Mouse (Mus musculus): ENCODE data around the gene Alox5. TPM values are rescaled to one million over a fixed set of nuclear protein-coding genes. Genes with fewer than 3 reads are reported as not detected.
A peak's percentile ranks its signal among the peaks of the same experiment; 100 is the strongest.

The Alox5 gene
- polyA plus RNA-seq, 1 experiment from 2014 or later: 0.72 TPM

DNA sequence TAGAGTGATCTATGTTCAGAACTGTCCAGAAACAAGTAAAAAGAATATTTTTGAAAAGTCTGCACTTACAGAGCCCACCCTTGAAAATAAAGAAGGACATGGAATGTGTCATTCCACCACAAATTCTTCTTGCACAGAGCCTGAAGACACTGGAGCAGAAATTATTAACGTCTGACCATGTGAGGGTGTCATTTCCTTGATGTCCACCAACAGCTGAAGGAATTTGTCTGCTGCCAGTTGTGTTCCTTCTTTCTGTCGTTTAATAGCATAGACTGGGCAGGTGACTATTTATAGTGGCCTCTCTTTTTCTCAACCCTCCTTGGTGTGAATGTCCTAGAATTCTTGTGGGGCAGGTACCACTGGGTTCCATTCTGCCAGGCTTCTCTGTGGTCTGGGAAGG is 54.8 kb downstream of the Alox5 start:
- no peaks in the 10 kb centered on the region for H3K36me3 ChIP-seq (replicated peaks; ENCODE audit: control insufficient read depth, insufficient read depth, low read depth, low read length)
- DNase-seq (ENCODE audit: low spot score) (no peak), ATAC-seq (replicated peaks; ENCODE audit: insufficient number of reproducible peaks, low FRiP score, low TSS enrichment, low read depth) (no peak)
- no peaks in the 10 kb centered on the region for H3K4me1 ChIP-seq (ENCODE audit: control insufficient read depth, insufficient read depth, low read length)
- H3K9me3 ChIP-seq (replicated peaks; ENCODE audit: control insufficient read depth, low read length): no peaks in the 10 kb centered on the region
- no peak overlapping the region for H3K4me2 ChIP-seq (ENCODE audit: low read depth, low read length)
- 81% methylated on average over 2 of the region's 2 CpGs for WGBS
- H3K27ac ChIP-seq (replicated peaks; ENCODE audit: low read depth, low read length): no peak overlapping the region
- H3K4me3 ChIP-seq (ENCODE audit: low read depth, low read length): no peak overlapping the region
- no peak overlapping the region for H3K9ac ChIP-seq (replicated peaks; ENCODE audit: low read length)
- no peaks in the 10 kb centered on the region for H3K27me3 ChIP-seq (ENCODE audit: control insufficient read depth, insufficient read depth, low read length)

- no peak overlapping the region for H3K27ac ChIP-seq (replicated peaks; ENCODE audit: low read depth, low read length)
- 82% methylated on average over 5 of the region's 5 CpGs for WGBS
- no peak overlapping the region for H3K4me2 ChIP-seq (ENCODE audit: low read depth, low read length)
- DNase-seq (ENCODE audit: low spot score): no peak
- no peaks in the 10 kb centered on the region for H3K27me3 ChIP-seq (ENCODE audit: control insufficient read depth, insufficient read depth, low read length)
- no peaks in the 10 kb centered on the region for H3K9me3 ChIP-seq (replicated peaks; ENCODE audit: control insufficient read depth, low read length)
- ATAC-seq (replicated peaks; ENCODE audit: insufficient number of reproducible peaks, low FRiP score, low TSS enrichment, low read depth): no peak
- H3K4me1 ChIP-seq (ENCODE audit: control insufficient read depth, insufficient read depth, low read length): no peaks in the 10 kb centered on the region
- no peak overlapping the region for H3K4me3 ChIP-seq (ENCODE audit: low read depth, low read length)
- H3K36me3 ChIP-seq (replicated peaks; ENCODE audit: control insufficient read depth, insufficient read depth, low read depth, low read length): no peaks in the 10 kb centered on the region
- H3K9ac ChIP-seq (replicated peaks; ENCODE audit: low read length): no peak overlapping the region
These were observed 55.3 kb downstream of the Alox5 start for GRCm38 (mm10) chr6:116405715-116406114.

DNA sequence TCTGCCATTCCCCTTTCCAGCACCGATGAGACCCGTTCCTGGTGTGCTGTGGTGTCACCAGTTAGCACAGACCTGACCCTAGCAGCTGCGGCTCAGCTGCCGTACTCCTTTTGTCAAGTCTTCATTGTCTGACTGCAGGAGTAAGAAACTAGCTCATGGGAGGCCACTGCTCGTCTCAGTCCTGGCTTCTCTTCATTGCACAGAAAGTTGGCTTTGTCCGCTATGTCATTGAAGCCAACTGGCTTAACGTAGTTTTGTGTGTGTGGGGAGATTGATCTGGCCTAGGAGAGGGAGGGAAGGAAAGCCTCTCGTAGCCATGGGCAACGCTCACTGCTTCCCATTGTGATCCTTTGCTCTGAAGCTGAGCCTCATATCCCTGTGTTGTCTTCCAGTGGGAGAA is 55.7 kb downstream of the Alox5 start:
- DNase-seq (ENCODE audit: low spot score) (no peak), ATAC-seq (replicated peaks; ENCODE audit: insufficient number of reproducible peaks, low FRiP score, low TSS enrichment, low read depth) (0 out of 2 replicates have a peak, but pooled peaks have one; percentile 31)
- Histone ChIP-seq H3K9me3 (replicated peaks; ENCODE audit: control insufficient read depth, low read length) (no peaks in the 10 kb centered on the region), H3K27ac (replicated peaks; ENCODE audit: low read depth, low read length) (no peak overlapping the region), H3K4me1 (ENCODE audit: control insufficient read depth, insufficient read depth, low read length) (no peaks in the 10 kb centered on the region), H3K4me2 (ENCODE audit: low read depth, low read length) (no peak overlapping the region), H3K27me3 (ENCODE audit: control insufficient read depth, insufficient read depth, low read length) (no peaks in the 10 kb centered on the region), H3K36me3 (replicated peaks; ENCODE audit: control insufficient read depth, insufficient read depth, low read depth, low read length) (no peaks in the 10 kb centered on the region), H3K9ac (replicated peaks; ENCODE audit: low read length) (no peak overlapping the region), H3K4me3 (ENCODE audit: low read depth, low read length) (no peak overlapping the region)
- 73% methylated on average over 9 of the region's 9 CpGs for WGBS

GRCm38 (mm10) chr6:116402426-116402825 is 58.6 kb downstream of the Alox5 start:
- Histone ChIP-seq H3K4me3 (ENCODE audit: low read depth, low read length) (no peak overlapping the region), H3K9ac (replicated peaks; ENCODE audit: low read length) (no peak overlapping the region), H3K27me3 (ENCODE audit: control insufficient read depth, insufficient read depth, low read length) (no peaks in the 10 kb centered on the region), H3K4me2 (ENCODE audit: low read depth, low read length) (no peak overlapping the region), H3K27ac (replicated peaks; ENCODE audit: low read depth, low read length) (no peak overlapping the region), H3K4me1 (ENCODE audit: control insufficient read depth, insufficient read depth, low read length) (no peaks in the 10 kb centered on the region), H3K9me3 (replicated peaks; ENCODE audit: control insufficient read depth, low read length) (no peaks in the 10 kb centered on the region), H3K36me3 (replicated peaks; ENCODE audit: control insufficient read depth, insufficient read depth, low read depth, low read length) (no peaks in the 10 kb centered on the region)
- 95% methylated on average over 3 of the region's 3 CpGs for WGBS
- DNase-seq (ENCODE audit: low spot score): no peak
- no peak for ATAC-seq (replicated peaks; ENCODE audit: insufficient number of reproducible peaks, low FRiP score, low TSS enrichment, low read depth)

GRCm38 (mm10) chr6:116401746-116402423 is 59.1 kb downstream of the Alox5 start:
- no peak overlapping the region for H3K4me3 ChIP-seq (ENCODE audit: low read depth, low read length)
- DNase-seq (ENCODE audit: low spot score) (no peak), ATAC-seq (replicated peaks; ENCODE audit: insufficient number of reproducible peaks, low FRiP score, low TSS enrichment, low read depth) (no peak)
- H3K4me2 ChIP-seq (ENCODE audit: low read depth, low read length): no peak overlapping the region
- no peaks in the 10 kb centered on the region for H3K9me3 ChIP-seq (replicated peaks; ENCODE audit: control insufficient read depth, low read length)
- 96% methylated on average over 12 of the region's 12 CpGs for WGBS
- no peaks in the 10 kb centered on the region for H3K4me1 ChIP-seq (ENCODE audit: control insufficient read depth, insufficient read depth, low read length)
- no peaks in the 10 kb centered on the region for H3K36me3 ChIP-seq (replicated peaks; ENCODE audit: control insufficient read depth, insufficient read depth, low read depth, low read length)
- H3K27me3 ChIP-seq (ENCODE audit: control insufficient read depth, insufficient read depth, low read length): no peaks in the 10 kb centered on the region
- no peak overlapping the region for H3K27ac ChIP-seq (replicated peaks; ENCODE audit: low read depth, low read length)
- H3K9ac ChIP-seq (replicated peaks; ENCODE audit: low read length): no peak overlapping the region

- no peak for ATAC-seq (replicated peaks; ENCODE audit: insufficient number of reproducible peaks, low FRiP score, low TSS enrichment, low read depth)
- H3K27ac ChIP-seq (replicated peaks; ENCODE audit: low read depth, low read length): no peak overlapping the region
- whole genome bisulfite sequencing: 83% methylated on average over 2 of the region's 2 CpGs
- no peaks in the 10 kb centered on the region for H3K4me1 ChIP-seq (ENCODE audit: control insufficient read depth, insufficient read depth, low read length)
- DNase-seq (ENCODE audit: low spot score): no peak
- H3K36me3 ChIP-seq (replicated peaks; ENCODE audit: control insufficient read depth, insufficient read depth, low read depth, low read length): no peaks in the 10 kb centered on the region
- no peak overlapping the region for H3K4me2 ChIP-seq (ENCODE audit: low read depth, low read length)
- no peaks in the 10 kb centered on the region for H3K27me3 ChIP-seq (ENCODE audit: control insufficient read depth, insufficient read depth, low read length)
- no peak overlapping the region for H3K9ac ChIP-seq (replicated peaks; ENCODE audit: low read length)
- H3K9me3 ChIP-seq (replicated peaks; ENCODE audit: control insufficient read depth, low read length): no peaks in the 10 kb centered on the region
- no peak overlapping the region for H3K4me3 ChIP-seq (ENCODE audit: low read depth, low read length)
These were observed 62.8 kb downstream of the Alox5 start for GRCm38 (mm10) chr6:116398136-116398535.

DNA sequence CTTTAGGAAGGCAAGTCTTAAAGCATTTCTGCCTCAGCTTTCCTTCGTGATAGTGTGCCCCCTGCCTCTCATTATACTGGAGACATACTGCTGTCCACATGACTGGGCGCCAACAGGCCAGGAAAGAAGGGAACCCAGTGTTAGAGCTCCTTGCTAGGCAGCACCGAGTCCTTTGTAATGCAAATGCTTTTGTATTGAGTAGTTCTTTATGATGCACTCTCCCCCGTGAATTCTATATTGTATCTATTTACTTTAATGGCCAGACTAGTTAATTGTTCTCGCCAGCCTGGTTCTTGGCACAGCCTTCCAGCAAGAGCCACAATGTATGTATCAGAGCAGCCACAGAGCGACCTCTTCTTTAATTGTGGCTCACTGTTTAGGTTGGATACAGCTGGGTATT is 63.4 kb downstream of the Alox5 start:
- H3K4me1 ChIP-seq (ENCODE audit: control insufficient read depth, insufficient read depth, low read length): no peaks in the 10 kb centered on the region
- WGBS: 49% methylated on average over 6 of the region's 6 CpGs

DNA sequence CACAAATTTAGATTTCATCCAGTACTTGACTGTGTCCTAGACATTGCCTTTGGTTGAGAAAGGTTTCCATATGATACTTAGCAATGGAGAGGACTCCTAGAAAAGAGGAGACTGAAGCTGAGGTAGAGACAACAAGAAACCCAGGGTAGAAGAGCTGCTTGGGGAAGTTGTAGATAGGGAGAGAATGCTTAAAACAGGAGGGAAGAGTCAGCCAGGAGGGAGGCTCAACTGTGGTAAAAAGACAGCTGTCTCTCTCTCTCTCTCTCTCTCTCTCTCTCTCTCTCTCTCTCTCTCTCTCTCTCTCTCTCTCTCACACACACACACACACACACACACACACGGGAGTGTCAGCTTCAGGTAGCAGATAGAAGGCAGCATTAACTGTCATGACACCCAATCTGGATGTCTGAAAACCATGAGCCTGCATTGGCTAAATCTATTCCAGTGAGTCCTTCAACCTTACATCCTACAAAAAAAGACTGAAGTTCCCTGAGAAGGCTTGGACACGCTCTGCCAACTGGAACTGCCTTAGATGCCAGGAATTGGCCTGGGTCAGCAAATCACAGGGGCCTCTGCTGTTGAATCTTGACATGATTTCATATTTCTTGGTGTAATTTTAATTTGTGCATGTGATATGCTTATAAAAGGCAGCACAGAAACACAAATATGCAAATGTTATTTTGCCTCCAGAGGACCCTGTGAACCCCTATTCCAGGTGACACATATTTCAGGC is 65.9 kb downstream of the Alox5 start:
- Histone ChIP-seq H3K36me3 (replicated peaks; ENCODE audit: control insufficient read depth, insufficient read depth, low read depth, low read length) (no peaks in the 10 kb centered on the region), H3K4me3 (ENCODE audit: low read depth, low read length) (no peak overlapping the region), H3K27ac (replicated peaks; ENCODE audit: low read depth, low read length) (no peak overlapping the region), H3K4me1 (ENCODE audit: control insufficient read depth, insufficient read depth, low read length) (no peaks in the 10 kb centered on the region), H3K4me2 (ENCODE audit: low read depth, low read length) (no peak overlapping the region), H3K9ac (replicated peaks; ENCODE audit: low read length) (no peak overlapping the region), H3K9me3 (replicated peaks; ENCODE audit: control insufficient read depth, low read length) (no peaks in the 10 kb centered on the region), H3K27me3 (ENCODE audit: control insufficient read depth, insufficient read depth, low read length) (no peaks in the 10 kb centered on the region)
- 67% methylated on average over 2 of the region's 2 CpGs for WGBS
- DNase-seq (ENCODE audit: low spot score): no peak
- no peak for ATAC-seq (replicated peaks; ENCODE audit: insufficient number of reproducible peaks, low FRiP score, low TSS enrichment, low read depth)

More for the DNA sequence above, 63.4 kb downstream of the Alox5 start:
- Histone ChIP-seq H3K4me2 (ENCODE audit: low read depth, low read length) (no peak overlapping the region), H3K27me3 (ENCODE audit: control insufficient read depth, insufficient read depth, low read length) (no peaks in the 10 kb centered on the region), H3K9me3 (replicated peaks; ENCODE audit: control insufficient read depth, low read length) (no peaks in the 10 kb centered on the region), H3K36me3 (replicated peaks; ENCODE audit: control insufficient read depth, insufficient read depth, low read depth, low read length) (no peaks in the 10 kb centered on the region), H3K27ac (replicated peaks; ENCODE audit: low read depth, low read length) (no peak overlapping the region), H3K4me3 (ENCODE audit: low read depth, low read length) (no peak overlapping the region), H3K9ac (replicated peaks; ENCODE audit: low read length) (no peak overlapping the region)
- ATAC-seq (replicated peaks; ENCODE audit: insufficient number of reproducible peaks, low FRiP score, low TSS enrichment, low read depth) (peak; percentile 48; the same call in 1 of the 2 replicates), DNase-seq (ENCODE audit: low spot score) (peak; percentile 9)

Data from embryonic facial prominence, embryonic 11.5 days (tissue).